Mouse (Mus musculus): ENCODE data around the gene Egr4. TPM values are rescaled to one million over a fixed set of nuclear protein-coding genes. Genes with fewer than 3 reads are reported as not detected.

Gene Egr4
- total RNA-seq (2012; rRNA removed) (not detected in 2 replicates), total RNA-seq (2014; rRNA removed) (not detected in 2 replicates), polyA plus RNA-seq (2012; ENCODE audit: insufficient read length, low read depth) (not detected in 2 replicates)

DNA sequence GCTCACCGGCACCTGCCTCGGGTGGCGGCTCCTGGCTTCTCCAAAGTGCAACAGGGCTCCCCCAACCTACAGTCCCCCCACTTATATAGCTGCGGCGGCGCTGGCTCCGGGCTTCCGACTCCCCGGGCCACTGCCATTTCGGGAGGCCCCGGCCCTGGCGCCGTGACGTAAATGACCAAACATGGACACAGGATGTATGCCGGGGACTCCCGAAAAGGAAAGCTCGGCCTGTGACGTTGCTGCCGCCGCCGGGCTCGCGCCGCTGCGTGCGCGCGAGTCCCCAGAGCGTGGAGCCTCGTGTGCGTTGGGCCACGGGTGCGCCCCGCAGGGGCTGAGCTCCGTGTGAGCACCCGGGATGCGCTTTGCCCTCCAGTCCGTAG is at the start of gene Egr4:
TSS of gene Egr4 (minus strand) at position 59 of the 380 bp plus-strand sequence.
- Histone ChIP-seq H3K9ac (ENCODE audit: insufficient read depth, low read depth) (no peak within 1 kb of the TSS), H3K4me1 (ENCODE audit: control insufficient read depth in 1 of 2, insufficient read depth in 2 of 2) (no peaks in the 10 kb centered on the region), H3K27ac (ENCODE audit: insufficient read depth, low read depth) (no peak within 1 kb of the TSS), H3K9me3 (replicated peaks; ENCODE audit: low read length) (peaks cover 21% of the 10 kb centered on the region), H3K27me3 (replicated peaks) (peaks cover 38% of the 10 kb centered on the region), H3K36me3 (replicated peaks in 1 of 2; ENCODE audit: control insufficient read depth in 1 of 2, insufficient read depth in 1 of 2, low read length in 1 of 2) (no peaks in the 10 kb centered on the region), H3K79me2 (replicated peaks; ENCODE audit: control insufficient read depth, extremely low read depth, insufficient read depth, poor library complexity, severe bottlenecking) (no peaks in the 10 kb centered on the region), H3K4me3 (replicated peaks in 1 of 3; ENCODE audit: low read depth in 2 of 3, low read length in 2 of 3, poor library complexity in 1 of 3) (no peak within 1 kb of the TSS), H3K4me2 (ENCODE audit: insufficient read depth, low read depth, poor library complexity, severe bottlenecking) (no peak within 1 kb of the TSS)
- DNase-seq (ENCODE audit: extremely low read depth): no peak
- no peak for TF ChIP-seq NRF1 (IDR thresholded peaks at IDR 0.05; ENCODE audit: low read depth, low read length)
- TF ChIP-seq CTCF (conservative IDR thresholded peaks at IDR 0.05 in 1 of 2, IDR thresholded peaks at IDR 0.05 in 1 of 2; ENCODE audit: low read depth in 2 of 2, low read length in 2 of 2): no peak
- TF ChIP-seq ETS1 (conservative IDR thresholded peaks at IDR 0.05; ENCODE audit: low read depth, low read length): no peak
- dilution Hi-C loops (cut with MboI; ENCODE audit: extremely low pct_ligation_motif_present, extremely low pct_unique_long_range_greater_than_20kb, low sequenced_read_pairs): no loop called here
- in situ Hi-C loops (cut with MboI; ENCODE audit: low pct_ligation_motif_present, low pct_unique_long_range_greater_than_20kb, low sequenced_read_pairs): no loop called here

GRCm38 (mm10) chr6:85562374-85562773 is 49.0 kb upstream of the Egr4 start:
- in situ Hi-C loops (cut with MboI; ENCODE audit: low pct_ligation_motif_present, low pct_unique_long_range_greater_than_20kb, low sequenced_read_pairs): no loop called here
- TF ChIP-seq CTCF (conservative IDR thresholded peaks at IDR 0.05 in 1 of 2, IDR thresholded peaks at IDR 0.05 in 1 of 2; ENCODE audit: low read depth in 2 of 2, low read length in 2 of 2) (peak in 1 of 2 experiments; percentile 13; a peak in 1 of 4 replicates), MAZ (IDR thresholded peaks at IDR 0.05; ENCODE audit: low read depth, low read length) (no peak)

DNA sequence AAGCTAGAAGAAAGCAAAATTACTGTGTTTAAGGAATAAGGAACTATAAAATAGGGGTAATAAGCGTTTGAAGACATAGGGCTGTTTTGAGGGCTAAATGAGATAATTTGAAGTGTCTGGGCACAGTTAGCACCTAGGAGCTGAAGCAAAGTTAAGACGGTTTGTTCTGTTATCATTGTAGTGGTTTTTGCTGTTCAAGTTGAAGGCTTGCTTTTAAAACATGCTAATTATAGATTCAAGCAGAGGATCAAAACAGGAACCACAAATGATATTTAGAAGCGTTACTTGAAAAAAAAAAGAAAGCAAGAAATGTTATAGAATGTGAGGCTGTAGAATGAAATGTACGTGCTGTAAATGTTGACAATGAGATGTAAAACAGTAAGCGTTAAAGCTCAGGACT is 34.3 kb upstream of the Egr4 start:
- no peak overlapping the region for H3K27ac ChIP-seq (ENCODE audit: insufficient read depth, low read depth)
- H3K4me2 ChIP-seq (ENCODE audit: insufficient read depth, low read depth, poor library complexity, severe bottlenecking): no peak overlapping the region
- no peaks in the 10 kb centered on the region for H3K79me2 ChIP-seq (replicated peaks; ENCODE audit: control insufficient read depth, extremely low read depth, insufficient read depth, poor library complexity, severe bottlenecking)
- H3K9me3 ChIP-seq (replicated peaks; ENCODE audit: low read length): peaks cover 7% of the 10 kb centered on the region
- TF ChIP-seq POLR2AphosphoS2 (IDR thresholded peaks at IDR 0.05; ENCODE audit: low read depth, low read length) (no peak), UBTF (IDR thresholded peaks at IDR 0.05; ENCODE audit: low read depth, low read length) (no peak), JUN (IDR thresholded peaks at IDR 0.05; ENCODE audit: insufficient read depth, low read depth, low read length) (no peak), MAX (IDR thresholded peaks at IDR 0.05; ENCODE audit: low read length) (no peak), NELFE (IDR thresholded peaks at IDR 0.05; ENCODE audit: low read depth, low read length) (no peak), CTCF (conservative IDR thresholded peaks at IDR 0.05 in 1 of 2, IDR thresholded peaks at IDR 0.05 in 1 of 2; ENCODE audit: low read depth in 2 of 2, low read length in 2 of 2) (no peak), ZC3H11A (IDR thresholded peaks at IDR 0.05; ENCODE audit: low read depth, low read length) (no peak), GABPA (IDR thresholded peaks at IDR 0.05; ENCODE audit: insufficient replicate concordance, low read depth, low read length) (no peak), MYC (IDR thresholded peaks at IDR 0.05; ENCODE audit: low read depth, low read length) (no peak), PAX5 (IDR thresholded peaks at IDR 0.05; ENCODE audit: low read length) (no peak)
- peaks cover 68% of the 10 kb centered on the region for H3K27me3 ChIP-seq (replicated peaks)
- in situ Hi-C loops (cut with MboI; ENCODE audit: low pct_ligation_motif_present, low pct_unique_long_range_greater_than_20kb, low sequenced_read_pairs) (no loop called here), dilution Hi-C loops (cut with MboI; ENCODE audit: extremely low pct_ligation_motif_present, extremely low pct_unique_long_range_greater_than_20kb, low sequenced_read_pairs) (no loop called here)
- H3K36me3 ChIP-seq (replicated peaks in 1 of 2; ENCODE audit: control insufficient read depth in 1 of 2, insufficient read depth in 1 of 2, low read length in 1 of 2): no peaks in the 10 kb centered on the region
- no peak for DNase-seq (ENCODE audit: extremely low read depth)
- H3K9ac ChIP-seq (ENCODE audit: insufficient read depth, low read depth): no peak overlapping the region
- H3K4me1 ChIP-seq (ENCODE audit: control insufficient read depth in 1 of 2, insufficient read depth in 2 of 2): no peaks in the 10 kb centered on the region
- H3K4me3 ChIP-seq (replicated peaks in 1 of 3; ENCODE audit: low read depth in 2 of 3, low read length in 2 of 3, poor library complexity in 1 of 3): no peak overlapping the region

More at GRCm38 (mm10) chr6:85562374-85562773, 49.0 kb upstream of the Egr4 start:
- H3K4me1 ChIP-seq (ENCODE audit: control insufficient read depth in 1 of 2, insufficient read depth in 2 of 2): no peaks in the 10 kb centered on the region
- H3K9ac ChIP-seq (ENCODE audit: insufficient read depth, low read depth): no peak overlapping the region
- no peak overlapping the region for H3K4me3 ChIP-seq (replicated peaks in 1 of 3; ENCODE audit: low read depth in 2 of 3, low read length in 2 of 3, poor library complexity in 1 of 3)
- DNase-seq (ENCODE audit: extremely low read depth): no peak
- H3K36me3 ChIP-seq (replicated peaks in 1 of 2; ENCODE audit: control insufficient read depth in 1 of 2, insufficient read depth in 1 of 2, low read length in 1 of 2): no peaks in the 10 kb centered on the region
- H3K9me3 ChIP-seq (replicated peaks; ENCODE audit: low read length): no peaks in the 10 kb centered on the region
- peaks cover 35% of the 10 kb centered on the region for H3K27me3 ChIP-seq (replicated peaks)
- H3K27ac ChIP-seq (ENCODE audit: insufficient read depth, low read depth): no peak overlapping the region
- H3K79me2 ChIP-seq (replicated peaks; ENCODE audit: control insufficient read depth, extremely low read depth, insufficient read depth, poor library complexity, severe bottlenecking): no peaks in the 10 kb centered on the region
- no peak overlapping the region for H3K4me2 ChIP-seq (ENCODE audit: insufficient read depth, low read depth, poor library complexity, severe bottlenecking)
- dilution Hi-C loops (cut with MboI; ENCODE audit: extremely low pct_ligation_motif_present, extremely low pct_unique_long_range_greater_than_20kb, low sequenced_read_pairs): no loop called here

All from CH12.LX (cell line).